Mouse (Mus musculus) brain, embryonic 14.5 days (tissue): ENCODE measurements around the gene Gtpbp3.

Source experiments
- CTCF ChIP-seq: fragments of 200-500 bp; IDR thresholded peaks from 2 replicates; pipeline ENCODE4 v1.5.1; 2012; ENCODE audit warnings: inconsistent platforms, mild to moderate bottlenecking, moderate library complexity, borderline replicate concordance; ENCODE audit not compliant: insufficient read depth, insufficient read length; ENCODE audit errors: extremely low read depth
- POLR2A ChIP-seq: fragments of 200-500 bp; IDR thresholded peaks from 2 replicates; pipeline ENCODE4 v1.6.1; 2012; ENCODE audit warnings: mild to moderate bottlenecking, inconsistent platforms, borderline replicate concordance; ENCODE audit not compliant: poor library complexity, insufficient read depth, insufficient read length, severe bottlenecking; ENCODE audit errors: extremely low read depth

DNA sequence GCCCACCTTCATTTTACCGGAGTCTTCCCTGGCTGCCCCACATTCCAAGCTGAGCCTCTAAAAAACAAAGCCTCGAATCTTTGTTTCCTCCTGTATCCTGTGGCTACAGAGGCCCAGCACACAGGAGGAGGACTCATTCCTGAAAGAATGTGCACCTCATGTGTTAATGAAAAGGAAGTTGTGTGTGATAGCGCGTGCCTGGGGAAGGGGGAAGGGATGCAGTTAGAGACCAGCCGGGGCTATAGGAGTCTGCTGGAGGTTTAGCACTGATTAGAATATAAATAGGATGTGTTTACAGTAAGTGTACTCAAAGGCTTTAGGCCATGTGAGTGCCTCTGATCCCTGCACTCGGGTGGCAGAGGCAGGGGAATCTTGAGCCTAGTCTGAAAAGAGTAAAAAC, 38.4 kb downstream of the Gtpbp3 start:
- TF ChIP-seq CTCF (no peak), POLR2A (no peak)
